Mouse (Mus musculus): ENCODE results near the gene Wls. TPM values are rescaled to one million over a fixed set of nuclear protein-coding genes. Genes with fewer than 3 reads are reported as not detected.

The Wls gene
- polyA plus RNA-seq, 1 experiment from 2014 or later: 57.5 TPM

DNA sequence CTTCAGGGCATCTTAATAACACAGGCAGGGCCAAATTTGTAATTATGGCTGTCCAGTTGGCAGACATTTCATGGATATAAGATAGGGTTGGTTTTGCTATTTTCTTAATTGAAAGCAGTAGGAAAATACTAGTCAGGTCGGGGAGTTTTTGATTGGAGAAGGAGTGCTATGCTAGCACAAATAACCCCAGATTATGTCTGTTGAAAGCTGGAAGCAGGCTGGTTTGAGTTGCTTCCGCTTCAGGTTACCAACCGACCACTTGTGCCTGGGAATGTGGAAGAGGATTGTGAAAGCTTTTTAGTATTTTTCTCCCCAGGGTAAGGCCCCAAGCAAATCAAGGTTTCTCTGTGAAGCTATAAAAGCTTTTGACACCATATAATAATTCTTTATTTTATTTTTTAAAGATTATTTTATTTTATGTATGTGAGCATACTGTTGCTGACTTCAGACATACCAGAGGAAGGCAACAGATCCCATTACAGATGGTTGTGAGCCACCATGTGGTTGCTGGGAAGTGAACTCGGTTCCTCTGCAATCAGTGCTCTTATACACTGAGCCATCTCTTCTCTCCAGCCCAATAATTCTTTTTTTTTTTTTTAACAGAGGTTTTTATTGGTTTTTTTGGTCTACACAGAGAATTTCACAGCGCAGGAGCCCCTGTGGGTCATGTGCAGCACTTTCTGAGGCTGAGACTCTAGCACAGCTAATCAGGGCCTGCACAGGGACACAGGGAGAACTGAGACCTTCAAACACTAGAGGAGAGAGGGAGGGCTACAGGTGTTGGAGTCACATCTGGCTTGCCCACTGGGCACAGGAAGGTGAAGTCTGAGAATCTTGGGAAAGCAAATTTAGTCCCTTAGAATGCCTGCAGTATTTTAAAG lies 50.9 kb downstream of the Wls start:
- WGBS: 78% methylated on average over 5 of the region's 5 CpGs
- Histone ChIP-seq H3K27ac (ENCODE audit: low read depth, low read length) (no peak overlapping the region), H3K4me3 (ENCODE audit: low read depth, low read length) (no peak overlapping the region), H3K4me1 (ENCODE audit: control insufficient read depth, insufficient read depth, low read length) (no peaks in the 10 kb centered on the region; the same call in 1 of the 2 replicates), H3K9me3 (ENCODE audit: control insufficient read depth, low read length) (no peaks in the 10 kb centered on the region), H3K36me3 (ENCODE audit: control insufficient read depth, insufficient read depth, low read length) (no peaks in the 10 kb centered on the region), H3K4me2 (ENCODE audit: low read depth, low read length) (no peak overlapping the region), H3K9ac (replicated peaks; ENCODE audit: low read depth, low read length) (no peak overlapping the region), H3K27me3 (ENCODE audit: control insufficient read depth, insufficient read depth, low read length) (no peaks in the 10 kb centered on the region)
- no peak for ATAC-seq (ENCODE audit: low read depth)

- ATAC-seq (ENCODE audit: low read depth): no peak
- WGBS: 90% methylated on average over 8 of the region's 8 CpGs
- Histone ChIP-seq H3K27ac (ENCODE audit: low read depth, low read length) (no peak overlapping the region), H3K4me1 (ENCODE audit: control insufficient read depth, insufficient read depth, low read length) (no peaks in the 10 kb centered on the region), H3K9me3 (ENCODE audit: control insufficient read depth, low read length) (no peaks in the 10 kb centered on the region), H3K9ac (replicated peaks; ENCODE audit: low read depth, low read length) (no peak overlapping the region), H3K4me3 (ENCODE audit: low read depth, low read length) (no peak overlapping the region), H3K27me3 (ENCODE audit: control insufficient read depth, insufficient read depth, low read length) (no peaks in the 10 kb centered on the region), H3K36me3 (ENCODE audit: control insufficient read depth, insufficient read depth, low read length) (no peaks in the 10 kb centered on the region), H3K4me2 (ENCODE audit: low read depth, low read length) (no peak overlapping the region)
These were observed 51.7 kb downstream of the Wls start for GRCm38 (mm10) chr3:159891057-159891752.

DNA sequence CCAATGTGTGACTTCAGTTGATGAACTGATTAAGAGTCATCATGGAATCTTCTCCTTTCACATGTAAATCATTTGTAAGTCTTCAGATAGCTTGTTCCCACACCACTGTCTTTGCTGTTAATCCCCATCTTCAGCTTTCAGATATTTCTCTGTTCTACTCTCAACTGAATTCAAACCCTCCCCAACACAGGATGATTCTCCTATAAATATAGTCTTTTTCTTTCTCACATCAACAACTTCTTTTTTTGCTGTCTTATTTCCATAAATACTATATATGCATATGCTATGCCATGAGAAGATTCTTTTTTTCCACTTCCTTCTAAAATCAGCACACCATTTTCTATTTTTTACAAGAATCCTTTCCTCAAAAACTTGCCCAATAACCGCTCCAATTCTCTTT lies 67.9 kb downstream of the Wls start:
- WGBS: 94% methylated on average over 1 of the region's 1 CpGs
- no peaks in the 10 kb centered on the region for H3K27me3 ChIP-seq (ENCODE audit: control insufficient read depth, insufficient read depth, low read length)
- no peaks in the 10 kb centered on the region for H3K9me3 ChIP-seq (ENCODE audit: control insufficient read depth, low read length)
- no peaks in the 10 kb centered on the region for H3K4me1 ChIP-seq (ENCODE audit: control insufficient read depth, insufficient read depth, low read length)
- no peak overlapping the region for H3K4me3 ChIP-seq (ENCODE audit: low read depth, low read length)
- no peak for ATAC-seq (ENCODE audit: low read depth)
- H3K36me3 ChIP-seq (ENCODE audit: control insufficient read depth, insufficient read depth, low read length): no peaks in the 10 kb centered on the region
- no peak overlapping the region for H3K4me2 ChIP-seq (ENCODE audit: low read depth, low read length)
- no peak overlapping the region for H3K27ac ChIP-seq (ENCODE audit: low read depth, low read length)
- H3K9ac ChIP-seq (replicated peaks; ENCODE audit: low read depth, low read length): no peak overlapping the region

GRCm38 (mm10) chr3:159917328-159918090 lies 78.0 kb downstream of the Wls start:
- no peak for ATAC-seq (ENCODE audit: low read depth)
- H3K36me3 ChIP-seq (ENCODE audit: control insufficient read depth, insufficient read depth, low read length): no peaks in the 10 kb centered on the region
- H3K4me2 ChIP-seq (ENCODE audit: low read depth, low read length): no peak overlapping the region
- no peak overlapping the region for H3K9ac ChIP-seq (replicated peaks; ENCODE audit: low read depth, low read length)
- H3K9me3 ChIP-seq (ENCODE audit: control insufficient read depth, low read length): no peaks in the 10 kb centered on the region
- 88% methylated on average over 2 of the region's 2 CpGs for WGBS
- no peaks in the 10 kb centered on the region for H3K27me3 ChIP-seq (ENCODE audit: control insufficient read depth, insufficient read depth, low read length)
- no peaks in the 10 kb centered on the region for H3K4me1 ChIP-seq (ENCODE audit: control insufficient read depth, insufficient read depth, low read length)
- no peak overlapping the region for H3K27ac ChIP-seq (ENCODE audit: low read depth, low read length)
- H3K4me3 ChIP-seq (ENCODE audit: low read depth, low read length): no peak overlapping the region

Other genes with a start within 250 kb of the Wls start
- gene Rpe65, start 240.5 kb upstream of the Wls start, polyA plus RNA-seq (2014; fragmentation: Nextera tagmentation; extraction: Ambion mirVana): not detected in 2 replicates